Mouse (Mus musculus) adrenal gland, adult 2 months (tissue): Measurements from ENCODE around the gene Fhl3. TPM values are rescaled to one million over a fixed set of nuclear protein-coding genes. Genes with fewer than 3 reads are reported as not detected.
"Not testable (repeated sequence)": the region's sequence is repeated elsewhere in the genome, so short reads cannot be mapped to it uniquely, and the experiment has no call there.

Experiments
- DNase-seq: peaks from one replicate; pipeline ENCODE4 v3.0.0; 2021
- polyA plus RNA-seq: library from polyadenylated mRNA; depleted of rRNA; stranded (reverse); fragments of >200 nt; gene quantifications from 2 replicates; pipeline ENCODE4 v1.2.3, GENCODE M21; 2012
- total RNA-seq, 2 experiments: library from RNA; stranded (reverse); gene quantifications; 2 replicates each; pipeline ENCODE4 v1.2.3; 2021

Gene Fhl3
- total and polyA plus RNA-seq, 3 experiments, result 6.6 to 23.6 (median 15.7) TPM

DNA sequence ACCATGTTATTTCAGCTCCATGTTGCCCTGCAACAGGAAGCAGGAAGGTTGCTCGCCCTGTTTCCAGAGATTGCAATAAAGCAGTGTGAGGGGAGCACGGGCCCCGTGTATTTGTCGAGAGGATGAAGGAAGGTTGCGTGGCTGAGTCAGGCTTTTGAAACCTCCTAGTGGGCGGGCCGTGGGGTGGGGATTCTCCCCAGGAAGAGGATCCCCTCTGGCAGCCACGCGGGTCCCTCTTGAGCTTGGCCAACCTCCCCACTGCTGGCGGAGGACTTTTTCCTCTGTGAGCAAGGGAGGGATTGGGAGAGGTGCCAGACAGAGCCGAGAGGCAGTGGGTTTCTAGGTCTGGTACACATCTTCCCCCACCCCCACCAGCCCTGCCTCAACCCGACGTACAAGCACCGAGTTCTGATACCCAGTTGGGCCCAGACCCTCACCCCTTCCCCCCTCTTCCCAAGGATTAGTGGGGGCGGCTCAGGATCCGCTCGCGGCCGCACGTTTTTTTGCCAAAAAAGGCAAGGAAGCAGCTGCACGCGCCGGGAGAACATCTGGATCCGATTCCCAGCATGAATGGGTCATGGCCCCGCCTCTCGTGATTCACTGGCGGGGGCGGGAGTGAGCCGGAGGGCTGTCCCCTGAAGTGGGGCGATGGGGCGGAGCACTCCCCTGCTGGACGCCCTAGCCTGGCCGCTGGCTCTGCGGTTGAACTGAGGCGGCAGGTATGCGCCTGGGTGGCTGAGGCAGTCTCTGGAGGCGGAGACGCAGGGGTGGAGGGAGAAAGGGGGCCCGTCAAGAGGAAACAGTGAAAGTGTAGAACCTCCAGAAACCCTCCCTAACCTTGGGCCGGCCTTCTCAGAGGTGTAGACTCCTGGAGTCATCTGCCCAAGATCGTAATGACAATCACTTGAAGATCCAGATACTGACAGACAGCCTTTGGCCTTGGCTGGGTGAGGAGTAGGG is 8.3 kb downstream of the Fhl3 start:
- peak; percentile 97 for DNase-seq

DNA sequence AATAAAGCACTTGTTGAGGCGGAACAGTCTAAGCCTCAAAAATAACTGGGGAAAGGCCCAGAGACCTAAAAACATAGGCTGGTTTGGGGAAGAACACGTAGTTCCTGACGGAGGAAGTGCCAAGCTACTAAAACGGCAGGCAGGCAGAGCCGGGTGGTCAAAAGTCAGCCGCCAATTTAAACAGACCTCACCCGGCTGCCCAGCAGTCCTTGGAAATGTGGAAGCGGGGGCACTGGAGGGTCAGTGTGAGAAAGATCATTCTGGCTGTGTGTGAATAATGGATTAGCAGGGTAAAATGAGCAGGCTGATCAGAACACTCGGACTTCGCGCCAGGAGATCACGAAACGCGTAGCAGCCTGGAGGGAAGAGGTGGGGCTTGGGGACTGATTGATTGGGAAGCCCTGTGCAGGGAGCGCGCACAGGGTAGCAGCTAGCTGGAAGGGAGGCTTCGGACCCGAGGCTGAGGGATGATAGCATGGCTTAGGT is 9.5 kb downstream of the Fhl3 start:
- peak; percentile 79 for DNase-seq

DNA sequence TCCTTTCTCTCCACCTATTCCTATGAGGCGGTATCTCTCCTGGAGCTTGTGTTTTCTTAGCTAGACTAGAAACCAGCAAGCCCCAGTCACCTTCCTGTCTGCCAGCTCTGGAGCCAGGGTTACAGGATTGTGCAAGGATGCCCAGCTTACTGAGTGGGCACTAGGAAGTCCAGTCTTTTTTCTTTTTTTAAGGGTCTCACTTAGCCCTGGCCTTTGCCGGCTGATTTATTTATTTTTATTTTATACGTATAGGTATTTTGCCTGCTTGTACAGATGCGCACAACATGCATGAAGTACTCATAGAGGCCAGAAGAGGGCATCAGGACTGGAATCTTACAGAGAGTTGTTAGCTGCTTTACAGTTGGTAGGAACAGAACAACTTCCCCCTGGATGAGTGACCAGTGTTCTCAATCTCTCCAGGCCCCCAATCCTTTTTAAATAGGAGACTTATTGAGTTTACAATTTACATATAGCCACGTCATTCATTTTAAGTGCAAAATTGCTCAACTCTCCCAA is 10.3 kb downstream of the Fhl3 start:
- DNase-seq, result peak; percentile 41

DNA sequence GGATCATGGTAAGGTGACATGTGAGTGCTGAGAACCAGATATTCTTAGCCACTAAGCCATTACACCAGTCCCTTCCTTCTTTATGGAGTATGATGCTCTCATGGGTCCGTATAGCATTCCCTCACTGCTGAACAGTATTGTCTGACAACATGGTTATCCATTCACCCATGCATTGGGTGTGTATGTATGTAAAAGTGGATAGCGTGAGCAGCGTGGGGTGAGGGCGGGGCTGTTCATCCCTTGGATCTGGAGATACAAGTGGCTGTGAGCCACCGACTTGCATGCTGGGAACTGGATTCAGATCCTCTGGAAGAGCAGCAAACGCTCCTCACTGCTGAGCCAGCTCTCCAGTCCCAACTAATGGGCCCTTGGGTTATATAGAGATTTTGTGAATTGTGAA is 12.1 kb downstream of the Fhl3 start:
- no peak for DNase-seq

DNA sequence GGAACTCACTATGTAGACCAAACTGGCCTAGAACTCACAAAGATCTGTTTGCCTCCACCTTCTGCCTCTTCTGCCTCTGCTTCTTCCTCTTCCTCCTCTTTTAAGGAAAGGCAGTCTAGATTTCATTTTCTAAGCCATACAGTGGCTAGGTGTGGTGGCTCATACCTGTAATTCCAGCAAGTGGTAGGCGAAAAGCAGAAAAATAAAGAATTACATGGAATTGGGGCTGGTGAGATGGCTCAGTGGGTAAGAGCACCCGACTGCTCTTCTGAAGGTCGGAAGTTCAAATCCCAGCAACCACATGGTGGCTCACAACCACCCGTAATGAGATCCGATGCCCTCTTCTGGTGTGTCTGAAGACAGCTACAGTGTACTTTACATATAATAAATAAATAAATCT is 13.3 kb downstream of the Fhl3 start:
- not testable (repeated sequence) for DNase-seq

DNA sequence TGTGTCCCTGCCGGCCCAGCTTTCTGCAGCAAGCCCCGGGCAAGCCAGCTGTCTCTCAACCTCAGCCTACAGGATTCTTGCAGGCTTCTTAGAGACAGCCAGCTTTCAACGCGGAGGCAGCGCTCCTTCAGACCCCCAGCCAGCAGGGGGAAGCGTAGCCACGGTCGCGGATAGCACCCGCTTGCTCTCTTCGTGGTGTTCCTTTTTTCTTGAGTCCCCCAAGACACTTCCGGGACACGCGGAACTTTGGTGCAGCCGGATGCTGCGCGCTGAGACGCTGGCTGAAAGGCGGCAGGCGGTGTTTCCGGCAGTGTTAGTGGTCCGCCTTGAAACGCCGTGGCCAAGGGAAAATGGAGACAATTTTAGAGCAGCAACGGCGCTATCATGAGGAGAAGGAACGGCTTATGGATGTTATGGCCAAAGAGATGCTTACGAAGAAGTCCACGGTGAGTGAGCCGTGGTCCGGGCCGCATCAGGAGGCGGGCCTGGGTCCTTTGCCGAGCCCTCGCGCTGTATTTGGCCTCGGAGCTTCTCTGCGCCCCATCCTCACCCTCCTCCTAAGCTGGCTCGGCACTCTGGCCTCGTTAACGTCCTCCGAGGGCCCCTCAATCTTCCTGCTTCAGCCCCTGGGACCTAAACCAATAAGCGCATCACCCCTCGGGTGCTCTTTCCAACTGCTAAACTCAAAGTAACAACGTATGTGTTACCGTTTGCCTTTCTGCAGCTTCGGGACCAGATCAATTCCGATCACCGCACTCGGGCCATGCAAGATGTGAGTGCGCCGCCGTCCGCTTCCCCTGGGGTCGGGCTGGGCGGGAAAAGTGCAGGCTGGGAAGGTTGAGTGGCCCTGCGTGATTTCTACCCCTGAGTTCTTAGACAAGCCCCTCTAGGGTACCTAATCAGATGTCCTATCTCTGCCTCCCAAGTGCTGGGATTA is 14.3 kb downstream of the Fhl3 start, which contains the start of gene Sf3a3:
Gene Sf3a3, plus strand, starts transcription at position 232 of the 937 bp plus-strand sequence.
- peak; percentile 96 for DNase-seq

DNA sequence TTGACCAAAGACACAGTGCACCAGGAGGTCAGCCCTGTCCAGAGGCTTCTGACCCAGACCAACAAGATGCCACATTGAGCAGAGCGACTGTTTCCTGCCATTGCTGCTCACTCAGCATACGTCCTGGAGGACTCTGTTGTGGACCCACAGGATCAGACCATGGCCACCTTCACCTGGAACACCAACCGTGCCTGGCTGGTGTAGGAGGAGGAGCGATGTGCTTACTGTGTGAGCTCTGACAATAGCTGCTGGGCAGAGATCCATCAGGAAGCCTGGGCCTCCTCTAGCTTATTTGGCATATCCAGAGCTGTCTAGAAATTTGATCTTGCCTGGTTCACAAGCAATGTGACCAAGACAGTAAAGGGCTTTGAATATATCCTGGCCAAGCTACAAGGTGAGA is 18.6 kb downstream of the Fhl3 start:
- no peak for DNase-seq

DNA sequence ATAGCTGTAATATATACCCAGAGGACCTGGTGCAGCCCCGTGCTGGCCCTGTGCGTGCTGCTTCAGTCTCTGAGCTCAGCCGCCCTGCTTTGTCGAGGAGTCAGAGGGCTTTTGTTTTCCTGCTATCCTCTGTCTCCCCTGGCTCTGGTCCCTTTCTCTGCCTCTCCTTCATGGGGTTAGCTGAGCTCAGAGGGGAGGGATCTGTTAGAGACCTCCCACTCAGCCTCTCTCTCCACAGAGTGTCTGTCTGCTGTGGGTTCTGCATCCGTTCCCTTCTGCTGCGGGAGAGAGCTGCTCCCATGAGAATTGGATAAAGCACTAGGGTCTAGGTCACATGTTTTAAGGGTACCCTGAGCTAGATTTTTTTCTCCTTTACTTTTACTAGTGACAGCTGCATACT is 25.6 kb downstream of the Fhl3 start:
- no peak for DNase-seq

DNA sequence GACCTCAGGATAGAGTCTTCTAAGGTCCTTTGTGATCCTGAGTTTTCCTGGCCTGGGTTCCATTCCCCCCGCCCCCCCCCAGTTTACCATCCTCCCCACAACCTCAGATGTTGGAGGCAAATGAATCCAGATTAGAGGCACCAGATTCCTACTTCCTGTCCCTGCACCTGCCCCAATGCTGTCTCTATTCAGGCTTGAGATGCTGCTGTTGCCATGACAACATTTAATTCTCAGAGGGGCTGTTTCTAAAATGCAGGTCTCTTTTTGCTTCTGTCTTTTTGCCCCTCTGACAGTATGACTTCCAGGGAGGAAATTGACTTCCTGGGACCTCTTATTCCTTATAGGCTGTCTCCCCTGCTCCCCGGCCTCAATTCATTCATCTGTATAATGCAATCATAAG is 36.5 kb downstream of the Fhl3 start:
- no peak for DNase-seq

DNA sequence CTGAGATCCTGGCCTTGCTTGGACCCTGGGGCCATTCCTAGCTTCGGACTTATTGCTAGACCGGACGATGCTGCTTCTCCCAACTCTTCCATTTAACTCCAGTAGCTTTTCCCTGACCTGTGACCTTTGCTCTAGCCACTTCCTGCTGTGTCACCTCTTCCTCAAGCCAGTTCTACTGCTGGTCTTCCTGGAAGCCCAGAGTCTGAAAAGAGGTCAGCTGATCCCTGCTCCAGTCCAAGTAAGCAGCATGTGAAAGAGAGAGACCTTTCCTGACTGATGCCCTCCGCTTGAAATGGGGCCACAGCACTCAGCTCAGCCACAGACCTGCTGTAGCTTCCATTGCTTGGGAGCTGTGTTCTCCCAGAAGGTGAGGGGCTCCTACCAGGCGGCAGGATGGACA is 37.0 kb downstream of the Fhl3 start:
- no peak for DNase-seq

DNA sequence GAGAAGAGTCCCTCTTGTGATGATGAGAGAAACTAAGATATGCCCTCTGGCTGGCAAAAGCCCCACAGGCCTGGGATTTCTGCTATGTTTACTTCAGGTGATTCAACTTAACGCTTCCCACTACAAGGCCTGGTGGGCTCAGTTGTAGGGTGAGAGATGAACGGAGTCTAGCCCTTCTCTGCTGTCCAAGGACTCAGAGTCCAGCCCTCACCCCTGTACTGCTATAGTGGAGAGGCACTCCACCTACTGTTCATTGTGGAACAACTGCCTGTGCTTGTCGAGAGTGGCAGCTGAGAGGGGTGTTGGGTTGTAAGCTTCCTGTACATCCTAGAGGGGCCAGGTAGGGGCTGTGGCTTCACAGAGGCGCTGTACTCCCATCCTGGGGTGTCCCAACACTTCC is 37.5 kb downstream of the Fhl3 start:
- DNase-seq, result no peak

DNA sequence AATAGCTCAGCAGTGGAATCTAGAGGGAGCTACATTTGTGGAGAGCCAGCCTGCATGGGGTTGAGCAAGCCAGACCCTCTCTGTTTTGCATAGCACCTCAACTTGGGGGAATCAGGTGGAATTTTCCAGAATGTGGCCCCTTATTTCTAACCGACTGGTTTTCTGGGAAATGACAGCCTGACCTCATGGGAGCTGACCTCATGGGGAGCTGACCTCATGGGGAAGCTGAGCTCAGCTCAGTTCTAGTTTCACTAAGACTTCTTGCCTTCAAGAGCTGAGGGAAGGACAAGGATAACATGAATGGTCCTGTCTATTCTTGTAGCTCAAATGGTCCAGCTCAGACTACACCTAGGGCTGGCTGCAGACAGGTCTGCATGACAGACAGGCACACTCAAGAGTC is 38.3 kb downstream of the Fhl3 start:
- no peak for DNase-seq

DNA sequence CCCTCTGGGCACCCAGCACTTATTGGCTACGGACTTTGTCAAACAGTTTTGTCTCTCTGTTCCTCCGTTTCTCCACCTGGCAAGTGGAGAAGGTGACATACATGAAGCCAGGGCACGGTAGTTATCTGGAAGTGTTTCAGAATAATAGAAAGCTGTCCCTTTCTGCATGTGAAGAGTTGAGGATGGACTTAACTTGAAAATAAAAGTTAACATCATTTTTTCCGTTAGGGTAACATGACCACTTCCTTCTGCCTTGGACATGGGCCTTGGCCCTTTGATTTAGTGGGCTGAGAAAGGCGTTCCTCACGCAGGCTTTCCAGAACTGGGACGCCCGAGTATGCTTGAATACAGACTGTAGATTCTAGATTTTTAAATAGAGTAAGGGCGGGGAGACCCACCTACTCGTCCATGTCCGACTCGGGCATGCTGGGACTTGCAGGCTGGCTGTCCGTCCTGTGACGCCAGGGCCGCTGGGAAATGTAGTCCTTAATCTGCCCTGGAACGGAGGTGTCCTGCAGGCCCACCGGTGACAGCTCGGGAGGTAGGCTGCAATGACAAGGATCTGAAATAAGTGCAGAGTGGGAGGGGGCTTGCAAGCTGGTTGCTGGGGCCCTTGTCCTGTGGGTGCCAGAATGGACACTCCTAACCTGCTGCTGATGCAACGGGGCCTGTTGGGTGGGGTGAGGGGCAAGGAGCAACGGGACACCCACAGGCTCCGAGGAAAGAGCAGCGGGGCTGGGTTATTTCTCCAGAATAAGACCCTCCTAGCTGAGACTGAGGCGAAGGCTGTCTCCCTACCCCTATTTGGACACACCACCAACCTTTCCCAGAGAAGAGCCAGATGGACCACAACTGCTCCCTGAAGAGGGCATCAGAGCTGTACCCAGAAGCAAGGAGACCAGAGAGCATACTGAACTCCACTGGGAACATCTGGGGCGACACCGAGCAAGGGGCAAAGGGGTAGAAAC is 41.2 kb downstream of the Fhl3 start, which contains the start of gene Inpp5b:
Gene Inpp5b, plus strand, starts transcription at position 475 of the 968 bp plus-strand sequence.
- peak; percentile 91 for DNase-seq

DNA sequence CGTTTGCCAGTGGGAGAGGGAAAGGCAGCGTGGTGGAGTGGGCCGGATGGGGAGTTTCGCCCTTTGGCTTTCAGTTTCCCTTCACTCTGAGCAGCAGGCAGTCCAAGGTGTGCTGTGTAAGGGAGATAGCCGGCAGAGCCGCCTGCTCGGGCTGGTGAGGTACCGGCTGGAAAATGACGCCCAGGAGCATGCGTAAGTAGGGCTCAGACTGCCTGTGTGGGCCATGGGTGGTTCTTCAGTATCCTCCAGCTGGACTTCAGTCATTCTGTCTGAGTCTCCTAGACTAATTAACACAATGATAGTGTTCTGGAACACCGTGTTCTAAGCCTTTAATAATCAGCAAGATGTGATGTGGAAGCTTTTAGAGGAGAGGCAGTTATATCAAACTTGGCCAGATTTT is 42.3 kb downstream of the Fhl3 start:
- DNase-seq, result no peak

DNA sequence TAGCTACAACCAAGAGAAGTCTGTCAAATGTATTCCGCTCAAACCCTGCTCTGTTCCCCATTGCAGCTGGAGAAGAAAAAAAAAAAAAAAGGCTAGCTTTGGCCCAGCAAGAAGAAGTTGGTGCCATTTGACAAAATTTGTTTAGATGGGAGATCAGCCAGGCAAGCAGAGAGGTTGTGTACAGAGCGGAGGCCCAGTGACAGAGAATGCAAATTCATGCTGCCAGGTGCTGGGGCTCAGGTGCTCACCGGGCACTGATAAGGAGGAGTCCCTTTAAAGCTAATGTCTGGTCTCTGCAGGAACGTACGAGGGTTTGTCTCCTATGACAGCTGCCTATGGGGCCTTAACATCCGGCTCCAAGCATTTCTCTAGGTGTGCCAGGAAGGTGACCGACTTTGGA is 46.1 kb downstream of the Fhl3 start:
- DNase-seq, result no peak

DNA sequence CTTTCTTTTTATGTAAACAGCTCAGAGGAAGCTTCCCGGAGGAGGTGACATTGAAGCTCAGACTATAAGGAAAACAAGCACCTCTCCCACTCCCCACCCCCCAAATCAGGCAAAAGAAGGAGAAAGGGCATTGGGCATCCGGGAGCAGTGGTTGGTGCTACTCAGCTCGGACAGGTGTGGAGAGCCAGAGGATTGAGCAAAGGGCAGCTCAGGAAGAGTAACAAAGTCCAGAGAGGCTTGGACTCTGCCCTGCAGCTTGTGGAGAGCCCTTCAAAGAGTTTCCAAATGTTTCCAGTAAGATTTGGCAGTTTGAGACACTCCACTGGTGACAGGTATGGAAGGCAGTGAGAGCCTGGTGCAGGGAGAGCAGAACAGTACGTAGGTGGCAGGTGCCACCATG is 47.4 kb downstream of the Fhl3 start:
- no peak for DNase-seq

DNA sequence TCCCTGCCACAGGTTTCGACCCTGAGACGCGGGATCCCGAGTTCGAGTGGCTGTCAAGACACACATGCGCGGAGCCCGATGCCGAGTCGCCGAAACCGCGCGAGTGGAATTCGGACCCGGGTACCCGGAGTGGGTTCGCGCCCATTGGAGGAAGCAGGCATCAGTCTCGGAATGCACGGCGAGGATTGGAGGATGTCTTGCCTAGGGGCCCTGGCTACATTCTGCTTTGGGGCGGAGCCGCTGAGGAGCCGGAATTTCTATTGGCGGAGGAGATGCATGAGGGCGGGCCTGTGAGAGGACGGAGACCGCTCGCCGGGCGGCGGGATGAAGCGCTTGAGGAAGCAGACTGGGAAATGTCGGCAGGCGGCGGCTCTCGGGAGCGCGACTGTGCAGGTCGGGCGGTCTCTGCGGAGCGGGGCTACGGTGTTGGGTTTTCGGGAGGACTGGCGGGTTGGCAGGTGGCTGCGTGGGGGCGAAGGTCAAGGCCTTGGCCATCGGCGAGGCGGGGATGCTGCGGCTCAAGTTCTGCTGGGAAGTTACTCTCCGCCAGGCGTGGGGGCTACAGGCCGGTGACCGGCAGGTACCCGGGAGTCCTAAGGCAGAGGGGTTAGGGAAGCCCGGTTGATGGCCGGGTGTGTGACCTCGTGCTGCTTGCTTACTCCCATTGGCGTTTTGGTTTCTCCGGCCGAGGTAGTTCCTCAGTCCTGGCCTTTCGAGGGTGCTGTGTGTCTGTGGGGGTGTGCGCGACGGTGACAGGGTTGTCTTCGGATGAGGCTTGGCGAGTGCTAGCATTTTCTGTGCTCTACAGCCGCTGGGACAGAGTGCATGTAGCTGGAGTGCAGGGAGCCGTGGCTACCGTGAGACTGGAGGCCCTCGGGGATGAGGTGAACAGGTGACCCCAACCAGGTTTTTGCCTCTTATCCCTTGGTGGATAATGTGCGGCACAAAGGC is 51.1 kb downstream of the Fhl3 start:
- DNase-seq, result peak; percentile 99

DNA sequence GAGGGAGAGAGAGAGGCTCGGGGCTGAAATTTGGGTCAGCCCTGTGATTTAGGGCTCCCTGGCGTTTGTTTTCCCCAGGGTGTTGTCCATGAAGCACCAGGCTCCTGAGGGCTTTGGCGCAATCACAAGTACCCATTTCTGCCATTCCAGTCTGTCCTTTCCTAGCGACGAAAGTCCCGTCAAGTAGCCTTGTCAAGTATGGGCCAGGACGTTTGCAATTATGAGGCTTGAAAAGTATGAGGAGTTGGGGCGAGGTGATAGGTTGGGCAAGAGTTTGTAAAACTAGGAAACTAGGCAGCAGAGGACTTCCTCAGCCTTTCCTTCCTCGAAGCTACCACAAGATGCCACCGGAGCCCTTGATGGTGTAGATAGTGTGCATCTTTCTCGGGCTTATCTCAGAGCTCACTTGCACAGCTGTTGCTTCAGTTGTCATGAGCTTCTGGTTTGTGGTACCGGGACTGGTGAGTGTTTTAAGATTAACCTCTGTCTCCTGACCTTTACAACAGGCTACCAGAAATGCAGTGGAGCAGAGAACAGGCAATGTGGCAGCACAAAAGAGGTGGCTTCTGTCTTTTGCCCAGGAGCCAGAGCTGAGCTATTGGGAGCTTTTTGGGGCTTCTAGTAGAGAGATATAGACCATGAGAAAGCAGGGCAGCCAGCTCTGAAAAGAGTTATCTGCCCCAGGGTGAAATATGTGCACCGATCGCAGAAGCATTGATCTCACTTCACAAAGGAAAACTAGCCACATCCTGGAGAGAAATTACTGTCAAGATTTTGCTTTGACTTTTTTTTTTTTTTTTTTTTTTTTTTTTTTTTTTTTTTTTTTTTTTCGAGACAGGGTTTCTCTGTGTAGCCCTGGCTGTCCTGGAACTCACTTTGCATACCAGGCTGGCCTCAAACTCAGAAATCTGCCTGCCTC is 52.0 kb downstream of the Fhl3 start:
- no peak for DNase-seq

DNA sequence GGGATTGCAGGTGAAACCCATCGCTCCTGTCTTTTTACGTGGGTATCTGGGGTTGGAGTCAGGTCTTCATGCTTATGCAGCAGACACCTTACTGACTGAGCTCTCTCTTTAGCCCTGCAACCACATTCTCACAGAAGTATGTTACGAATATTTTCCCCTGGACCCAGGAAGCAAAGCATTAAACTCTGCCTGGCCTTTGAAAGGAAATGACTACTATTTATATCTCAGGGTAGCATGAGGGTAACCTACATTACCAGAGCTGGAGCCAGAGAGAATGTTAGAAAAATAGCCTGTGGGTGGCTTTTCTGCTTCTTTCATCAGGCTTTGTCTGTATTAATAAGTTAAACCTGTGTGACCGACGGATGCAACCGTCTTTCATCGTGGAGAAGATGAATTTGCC is 55.0 kb downstream of the Fhl3 start:
- no peak for DNase-seq
